Mouse (Mus musculus) neural tube, embryonic 15.5 days (tissue): ENCODE data around the gene Kctd12. TPM values are rescaled to one million over a fixed set of nuclear protein-coding genes. Genes with fewer than 3 reads are reported as not detected.

Experiments
- ATAC-seq: fragments of 200-750 bp; cut with Nextera tagmentation; 2 replicates; pipeline ENCODE4 v1.8.0; 2017; ENCODE audit warnings: mild to moderate bottlenecking, moderate TSS enrichment, moderate library complexity; ENCODE audit not compliant: low FRiP score
- H3K27ac ChIP-seq: fragments of 300-500 bp; sonication (generic); replicated peaks from 2 replicates; pipeline ENCODE4 v1.5.1; 2015; ENCODE audit warnings: mild to moderate bottlenecking, inconsistent platforms
- H3K27me3 ChIP-seq: fragments of 300-500 bp; sonication (generic); replicated peaks from 2 replicates; pipeline ENCODE4 v1.6.1; 2015; ENCODE audit warnings: inconsistent platforms
- H3K36me3 ChIP-seq: fragments of 300-500 bp; sonication (generic); 2 replicates; pipeline ENCODE4 v1.6.1; 2015; ENCODE audit warnings: inconsistent platforms
- H3K4me1 ChIP-seq: fragments of 300-500 bp; sonication (generic); 2 replicates; pipeline ENCODE4 v1.6.1; 2015; ENCODE audit warnings: inconsistent platforms
- H3K4me2 ChIP-seq: fragments of 300-500 bp; sonication (generic); 2 replicates; pipeline ENCODE4 v1.6.1; 2015; ENCODE audit warnings: inconsistent platforms, mild to moderate bottlenecking, moderate library complexity
- H3K4me3 ChIP-seq: fragments of 300-500 bp; sonication (generic); replicated peaks from 2 replicates; pipeline ENCODE4 v1.5.1; 2015; ENCODE audit warnings: mild to moderate bottlenecking, inconsistent platforms
- H3K9ac ChIP-seq: fragments of 300-500 bp; sonication (generic); replicated peaks from 2 replicates; pipeline ENCODE4 v1.6.1; 2015; ENCODE audit warnings: mild to moderate bottlenecking, inconsistent platforms
- H3K9me3 ChIP-seq: fragments of 300-500 bp; sonication (generic); replicated peaks from 2 replicates; pipeline ENCODE4 v1.6.1; 2016; ENCODE audit warnings: inconsistent platforms
- WGBS: fragments of 180-500 bp; shearing (Covaris S2); methylation state at CpG from one replicate; pipeline ENCODE4 v1.1.7; 2015; ENCODE audit warnings: mixed read lengths; 5-methylcytosine and 5-hydroxymethylcytosine counted together
- polyA plus RNA-seq: library from polyadenylated mRNA; unstranded; fragments of >200 nt; fragmentation: Nextera tagmentation; extraction: Ambion mirVana; gene quantifications from 2 replicates; pipeline ENCODE4 v1.2.1, GENCODE M21; 2015

The Kctd12 gene
- polyA plus RNA-seq, 1 experiment from 2014 or later, result 14.4 TPM

DNA sequence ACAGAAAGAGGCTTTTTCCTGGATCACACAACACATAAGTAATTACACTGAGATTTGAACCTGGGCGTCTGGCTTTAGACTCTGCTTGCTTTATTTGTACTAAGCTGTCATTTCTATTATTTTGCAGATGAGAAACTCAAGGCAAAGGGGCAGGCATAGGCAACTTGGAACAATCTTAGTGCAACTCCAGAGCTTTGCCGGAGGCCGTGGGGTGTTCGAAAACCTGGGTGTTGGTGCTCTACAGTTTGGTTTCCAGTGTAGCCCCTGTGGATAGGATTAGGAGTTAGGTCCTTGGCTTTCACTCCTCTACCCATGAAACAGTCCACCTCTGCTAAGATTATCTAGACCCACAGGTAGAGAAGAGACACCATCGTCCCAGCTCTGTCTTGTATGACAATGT is 5.2 kb upstream of the Kctd12 start:
- no peak for ATAC-seq
- 83% methylated on average over 5 of the region's 5 CpGs for WGBS
- no peak overlapping the region for H3K9ac ChIP-seq
- H3K4me1 ChIP-seq, result peaks cover 14% of the 10 kb centered on the region; the same call in 1 of the 2 replicates
- H3K27ac ChIP-seq, result no peak overlapping the region
- H3K4me3 ChIP-seq, result no peak overlapping the region
- 0 out of 2 replicates have a peak, but pooled peaks cover 4% of the 10 kb centered on the region for H3K27me3 ChIP-seq
- H3K4me2 ChIP-seq, result no peak overlapping the region
- no peaks in the 10 kb centered on the region for H3K9me3 ChIP-seq
- no peaks in the 10 kb centered on the region for H3K36me3 ChIP-seq

DNA sequence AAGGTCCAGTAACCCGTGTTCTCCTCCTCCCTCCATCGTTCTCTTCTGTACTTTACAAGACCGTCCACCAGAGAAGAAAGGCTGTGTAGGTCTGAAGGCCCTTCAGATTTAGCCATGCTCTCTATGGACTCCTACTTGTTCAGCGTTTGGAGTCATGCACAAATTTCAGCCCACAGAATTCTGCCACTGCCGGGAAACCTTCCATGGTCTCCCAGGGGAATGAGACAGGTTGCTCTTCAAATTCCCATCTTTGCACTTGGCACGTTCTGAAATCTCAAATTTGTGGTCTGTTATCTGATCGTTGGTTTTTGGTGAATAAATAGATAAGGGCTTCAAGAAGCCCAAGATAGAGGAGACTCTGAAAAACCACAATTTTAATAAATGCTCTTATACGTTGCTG is 1.2 kb upstream of the Kctd12 start:
- WGBS, result 73% methylated on average over 8 of the region's 8 CpGs
- no peak for ATAC-seq
- Histone ChIP-seq H3K36me3 (no peaks in the 10 kb centered on the region), H3K4me2 (peak overlapping the region; percentile 94), H3K4me1 (peaks cover 24% of the 10 kb centered on the region; the same call in 1 of the 2 replicates), H3K27me3 (0 out of 2 replicates have a peak, but pooled peaks cover 4% of the 10 kb centered on the region), H3K9ac (no peak overlapping the region), H3K9me3 (no peaks in the 10 kb centered on the region), H3K27ac (no peak overlapping the region), H3K4me3 (no peak overlapping the region; the same call in 1 of the 2 replicates)

GRCm38 (mm10) chr14:102982016-102982626 is 316 bp downstream of the Kctd12 start:
- peak overlapping the region; percentile 68 for H3K9ac ChIP-seq
- peaks cover 24% of the 10 kb centered on the region; the same call in 1 of the 2 replicates for H3K4me1 ChIP-seq
- H3K27ac ChIP-seq, result peak overlapping the region; percentile 86
- H3K27me3 ChIP-seq, result 0 out of 2 replicates have a peak, but pooled peaks cover 4% of the 10 kb centered on the region
- no peaks in the 10 kb centered on the region for H3K9me3 ChIP-seq
- H3K4me3 ChIP-seq, result peak overlapping the region; percentile 71
- H3K4me2 ChIP-seq, result peak overlapping the region; percentile 94
- ATAC-seq, result peak; percentile 53
- under 1% methylated on average over 65 of the region's 76 CpGs for WGBS
- H3K36me3 ChIP-seq, result no peaks in the 10 kb centered on the region

GRCm38 (mm10) chr14:102981441-102982015 is 909 bp downstream of the Kctd12 start:
- Histone ChIP-seq H3K9ac (peak overlapping the region; percentile 68), H3K27me3 (0 out of 2 replicates have a peak, but pooled peaks cover 4% of the 10 kb centered on the region), H3K9me3 (no peaks in the 10 kb centered on the region), H3K4me3 (peak overlapping the region; percentile 71), H3K4me1 (peaks cover 24% of the 10 kb centered on the region; the same call in 1 of the 2 replicates), H3K27ac (peak overlapping the region; percentile 86), H3K36me3 (no peaks in the 10 kb centered on the region), H3K4me2 (peak overlapping the region; percentile 94)
- peak; percentile 68 for ATAC-seq
- 1% methylated on average over 58 of the region's 62 CpGs for WGBS

GRCm38 (mm10) chr14:102980986-102981385 is 1.5 kb downstream of the Kctd12 start:
- 10% methylated on average over 14 of the region's 14 CpGs for WGBS
- Histone ChIP-seq H3K4me1 (peaks cover 24% of the 10 kb centered on the region; the same call in 1 of the 2 replicates), H3K27ac (peak overlapping the region; percentile 86), H3K4me2 (peak overlapping the region; percentile 94), H3K9ac (peak overlapping the region; percentile 68), H3K36me3 (no peaks in the 10 kb centered on the region), H3K4me3 (peak overlapping the region; percentile 71), H3K27me3 (0 out of 2 replicates have a peak, but pooled peaks cover 4% of the 10 kb centered on the region), H3K9me3 (no peaks in the 10 kb centered on the region)
- peak; percentile 0; the same call in 1 of the 2 replicates for ATAC-seq

GRCm38 (mm10) chr14:102980481-102980880 is 2.0 kb downstream of the Kctd12 start:
- 23% methylated on average over 7 of the region's 7 CpGs for WGBS
- Histone ChIP-seq H3K4me3 (peak overlapping the region; percentile 71), H3K9me3 (no peaks in the 10 kb centered on the region), H3K36me3 (no peaks in the 10 kb centered on the region), H3K27me3 (0 out of 2 replicates have a peak, but pooled peaks cover 4% of the 10 kb centered on the region), H3K4me1 (peaks cover 24% of the 10 kb centered on the region; the same call in 1 of the 2 replicates), H3K9ac (peak overlapping the region; percentile 68), H3K4me2 (peak overlapping the region; percentile 94), H3K27ac (no peak overlapping the region)
- no peak for ATAC-seq

DNA sequence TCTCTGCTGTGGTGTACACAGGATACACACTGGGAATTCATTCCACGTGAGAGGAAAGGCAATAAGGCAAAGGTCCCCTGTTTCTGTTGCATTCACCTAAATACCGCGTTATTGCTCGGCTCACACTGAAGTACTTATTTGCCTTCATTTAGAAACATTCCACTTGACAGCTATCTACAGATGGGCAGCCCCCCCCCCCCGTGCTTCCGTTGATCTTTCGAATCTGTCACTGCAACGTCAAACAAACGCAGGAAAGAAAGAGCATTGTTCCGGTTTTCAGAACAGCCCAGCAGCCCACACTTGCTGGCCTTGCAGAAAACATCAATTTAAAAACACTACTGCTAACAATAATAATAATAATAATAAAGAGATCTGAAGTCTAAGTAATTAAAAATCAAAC is 2.6 kb downstream of the Kctd12 start:
- WGBS, result 30% methylated on average over 10 of the region's 10 CpGs
- 0 out of 2 replicates have a peak overlapping the region, but pooled peaks have one; percentile 20 for H3K9ac ChIP-seq
- H3K27ac ChIP-seq, result no peak overlapping the region
- H3K4me3 ChIP-seq, result peak overlapping the region; percentile 34
- H3K4me2 ChIP-seq, result peak overlapping the region; percentile 94
- ATAC-seq, result no peak
- H3K4me1 ChIP-seq, result peaks cover 24% of the 10 kb centered on the region; the same call in 1 of the 2 replicates
- H3K36me3 ChIP-seq, result no peaks in the 10 kb centered on the region
- H3K27me3 ChIP-seq, result 0 out of 2 replicates have a peak, but pooled peaks cover 4% of the 10 kb centered on the region
- H3K9me3 ChIP-seq, result no peaks in the 10 kb centered on the region

DNA sequence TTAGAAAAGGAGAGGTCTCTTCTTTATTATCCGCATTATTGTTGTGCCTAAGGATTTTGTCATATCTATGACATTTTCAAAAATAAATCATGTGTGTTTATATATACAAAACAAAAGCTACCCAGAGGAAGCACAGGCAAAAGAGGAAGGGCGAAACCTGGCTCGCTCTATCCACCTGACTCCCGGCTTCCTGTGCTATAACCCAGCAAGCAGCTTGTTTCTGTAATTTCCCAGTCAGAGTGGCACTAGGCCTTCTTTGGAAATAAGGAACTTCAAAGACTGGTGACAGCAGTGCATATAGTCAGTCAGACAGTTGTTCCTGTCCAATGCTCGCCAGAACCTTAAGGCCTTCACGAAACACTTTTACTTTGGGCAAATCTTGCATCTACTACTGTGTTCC is 6.6 kb downstream of the Kctd12 start:
- H3K9me3 ChIP-seq, result no peaks in the 10 kb centered on the region
- no peak overlapping the region for H3K4me3 ChIP-seq
- H3K4me1 ChIP-seq, result peaks cover 8% of the 10 kb centered on the region; the same call in 1 of the 2 replicates
- WGBS, result 93% methylated on average over 6 of the region's 6 CpGs
- no peak for ATAC-seq
- H3K9ac ChIP-seq, result no peak overlapping the region
- H3K36me3 ChIP-seq, result no peaks in the 10 kb centered on the region
- H3K27me3 ChIP-seq, result no peaks in the 10 kb centered on the region
- H3K27ac ChIP-seq, result no peak overlapping the region
- no peak overlapping the region for H3K4me2 ChIP-seq

DNA sequence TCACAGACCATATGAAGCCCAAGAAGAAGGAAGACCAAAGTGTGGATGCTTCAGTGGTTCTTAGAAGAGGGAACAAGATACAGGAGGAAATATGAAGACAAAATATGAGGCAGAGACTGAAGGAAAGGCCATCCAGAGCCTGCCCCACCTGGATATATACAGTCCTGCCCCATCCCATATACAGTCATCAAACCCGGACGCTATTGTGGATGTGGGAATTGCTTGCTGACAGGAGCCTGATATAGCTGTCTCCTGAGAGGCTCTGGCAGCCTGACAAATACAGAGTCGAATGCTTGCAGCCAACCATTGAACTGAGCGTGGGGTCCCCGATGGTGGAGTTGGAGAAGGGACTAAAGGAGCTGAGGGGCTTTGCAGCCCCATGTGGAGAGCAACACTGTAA is 13.6 kb downstream of the Kctd12 start:
- Histone ChIP-seq H3K4me2 (no peak overlapping the region), H3K27me3 (no peaks in the 10 kb centered on the region), H3K27ac (no peak overlapping the region), H3K4me3 (no peak overlapping the region), H3K9ac (no peak overlapping the region), H3K9me3 (no peaks in the 10 kb centered on the region), H3K4me1 (no peaks in the 10 kb centered on the region), H3K36me3 (no peaks in the 10 kb centered on the region)
- WGBS, result 49% methylated on average over 5 of the region's 5 CpGs
- no peak for ATAC-seq

- Histone ChIP-seq H3K4me3 (no peak overlapping the region), H3K27ac (no peak overlapping the region), H3K9ac (no peak overlapping the region), H3K9me3 (no peaks in the 10 kb centered on the region), H3K36me3 (no peaks in the 10 kb centered on the region), H3K27me3 (no peaks in the 10 kb centered on the region), H3K4me2 (no peak overlapping the region), H3K4me1 (no peaks in the 10 kb centered on the region)
- WGBS, result 66% methylated on average over 7 of the region's 7 CpGs
- no peak for ATAC-seq
Observed at GRCm38 (mm10) chr14:102966241-102966640, 16.2 kb downstream of the Kctd12 start.

- no peaks in the 10 kb centered on the region for H3K36me3 ChIP-seq
- no peak overlapping the region for H3K4me3 ChIP-seq
- H3K27ac ChIP-seq, result no peak overlapping the region
- H3K4me2 ChIP-seq, result no peak overlapping the region
- WGBS, result 35% methylated on average over 1 of the region's 1 CpGs
- no peak for ATAC-seq
- H3K9me3 ChIP-seq, result no peaks in the 10 kb centered on the region
- H3K4me1 ChIP-seq, result no peaks in the 10 kb centered on the region
- no peak overlapping the region for H3K9ac ChIP-seq
- H3K27me3 ChIP-seq, result no peaks in the 10 kb centered on the region
Observed at GRCm38 (mm10) chr14:102965841-102966240, 16.6 kb downstream of the Kctd12 start.

- Histone ChIP-seq H3K9me3 (no peaks in the 10 kb centered on the region), H3K27ac (no peak overlapping the region), H3K36me3 (no peaks in the 10 kb centered on the region), H3K4me3 (no peak overlapping the region), H3K4me1 (no peaks in the 10 kb centered on the region), H3K27me3 (no peaks in the 10 kb centered on the region), H3K9ac (no peak overlapping the region), H3K4me2 (no peak overlapping the region)
- 86% methylated on average over 2 of the region's 2 CpGs for WGBS
- ATAC-seq, result no peak
Observed at GRCm38 (mm10) chr14:102962019-102962418, 20.4 kb downstream of the Kctd12 start.
